Mouse (Mus musculus) ovary, postnatal 10 days (tissue): ENCODE measurements around the gene Gtf2h2.
"Not testable (repeated sequence)": the region's sequence is repeated elsewhere in the genome, so short reads cannot be mapped to it uniquely, and the experiment has no call there.

Source experiments
- DNase-seq: peaks from one replicate; pipeline ENCODE4 v3.0.0; 2022; ENCODE audit warnings: low spot score

Gtf2h2 gene

DNA sequence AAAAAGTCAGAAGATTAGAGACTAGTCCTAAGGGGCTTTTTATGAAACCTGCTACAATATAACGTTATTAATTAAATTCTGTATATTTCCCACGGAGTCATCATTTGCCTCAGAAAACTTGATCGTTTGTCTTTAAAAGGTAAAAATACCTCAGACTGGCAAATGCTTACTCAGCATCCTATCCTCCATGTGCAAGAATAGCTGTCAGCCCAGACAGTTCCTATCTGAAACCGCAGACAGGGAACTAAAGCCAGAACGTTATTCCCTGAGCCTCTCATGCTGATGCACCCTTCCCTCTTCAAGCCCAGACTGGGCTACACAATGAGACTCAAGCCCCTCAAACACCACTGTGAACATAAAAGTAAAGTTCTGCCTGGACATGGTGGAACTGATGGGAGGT is 2.0 kb downstream of the Gtf2h2 start:
- DNase-seq, result no peak

DNA sequence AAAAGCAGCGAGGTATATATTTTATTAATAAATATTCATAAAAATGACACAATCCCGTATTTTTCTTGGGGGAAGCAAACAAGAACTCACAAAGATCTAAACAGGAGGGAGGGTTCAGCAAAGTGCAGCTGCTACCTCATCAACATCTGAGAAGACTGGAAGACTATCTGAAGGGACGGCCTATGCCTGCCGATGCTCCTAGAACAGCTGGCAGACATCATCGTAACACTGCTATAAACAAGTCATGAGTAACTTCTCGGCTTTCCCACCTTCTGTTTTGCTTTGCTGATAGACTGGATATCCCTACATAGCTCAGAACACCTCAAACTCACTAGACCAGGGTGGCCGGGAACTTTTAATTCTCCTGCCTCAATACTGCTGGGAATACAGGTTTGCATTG is 8.8 kb downstream of the Gtf2h2 start:
- DNase-seq, result no peak

DNA sequence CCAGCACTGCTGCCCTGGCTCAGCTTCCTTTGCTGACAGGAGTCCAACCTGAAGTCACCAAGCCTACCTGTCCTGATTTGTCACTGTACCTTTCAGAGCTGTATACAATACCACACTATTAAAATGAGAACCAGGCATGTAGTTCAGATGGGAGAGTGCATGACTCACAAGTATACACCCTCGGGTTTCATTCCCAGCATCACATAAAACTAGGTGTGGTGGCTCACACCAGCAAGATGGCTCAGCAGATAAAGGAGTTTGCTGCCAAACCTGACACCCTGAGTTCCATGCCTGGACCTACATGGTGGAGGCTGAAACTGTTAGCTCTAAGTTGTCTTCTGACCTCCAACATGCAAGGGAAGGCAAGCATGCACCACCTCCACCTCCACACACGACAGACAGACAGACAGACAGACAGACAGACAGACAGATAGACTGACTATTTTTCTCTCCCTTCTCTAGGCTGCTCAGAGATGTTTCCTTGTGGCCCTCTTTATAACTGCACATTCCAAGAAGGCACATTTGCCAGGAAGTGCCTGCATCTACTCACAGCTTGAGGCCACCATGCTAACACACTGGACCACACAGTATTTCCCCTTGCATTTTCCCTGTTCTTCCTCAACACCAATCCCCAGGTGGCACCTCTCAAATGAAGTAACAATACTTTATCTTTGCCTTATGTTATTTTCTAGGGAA is 28.7 kb downstream of the Gtf2h2 start:
- no peak for DNase-seq

DNA sequence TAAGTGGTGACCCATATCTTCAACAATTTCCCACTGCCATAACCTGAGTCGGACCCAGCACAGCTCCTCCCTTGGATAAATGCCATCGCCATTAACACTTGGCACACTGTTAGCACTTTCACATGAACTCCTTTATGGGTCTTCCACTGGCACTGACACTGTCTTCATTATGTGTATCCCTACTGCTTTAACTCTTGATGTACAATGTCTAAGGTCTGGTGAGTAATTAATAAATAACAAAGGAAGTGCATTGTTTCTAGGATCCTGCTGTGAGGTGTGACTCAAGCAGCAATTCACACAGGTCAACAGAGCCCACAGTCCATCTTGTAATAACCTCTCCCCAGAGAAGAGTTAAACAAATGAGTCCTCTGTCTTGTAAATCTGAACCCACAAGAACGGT is 31.0 kb downstream of the Gtf2h2 start:
- DNase-seq, result no peak

DNA sequence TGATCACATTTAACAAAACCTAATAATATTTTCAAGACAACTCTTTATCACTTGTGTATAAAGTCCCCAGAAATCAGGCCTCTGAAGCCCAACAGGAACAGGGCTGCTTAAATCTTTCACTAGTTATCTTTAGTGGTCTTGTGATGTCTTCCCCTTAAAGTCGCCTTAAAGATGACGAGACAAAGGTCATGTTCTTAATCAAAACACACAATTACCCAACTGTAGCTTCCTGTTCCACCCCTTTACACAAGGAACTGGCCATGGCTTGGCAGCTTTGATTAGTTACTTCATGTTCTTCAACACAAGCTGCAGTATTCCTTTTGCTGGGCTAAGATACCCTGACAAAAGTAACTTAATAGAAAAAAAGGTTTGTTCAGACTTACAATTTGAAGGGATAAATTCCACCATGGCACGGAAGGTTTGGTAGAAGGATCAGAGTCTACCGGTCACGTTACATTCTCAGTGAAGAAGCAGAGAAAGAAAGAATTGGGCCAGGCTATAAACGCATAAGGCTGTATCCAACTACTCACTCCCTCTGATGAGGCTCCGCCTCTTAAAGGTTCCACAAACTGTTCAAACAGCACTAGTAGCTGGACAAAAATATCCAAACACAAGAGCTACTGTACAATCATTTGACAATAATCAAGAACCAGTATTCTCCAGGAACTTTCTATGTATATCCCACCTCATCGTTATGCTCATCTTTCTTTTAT is 39.8 kb downstream of the Gtf2h2 start, which contains the start of gene Naip1:
Gene Naip1, minus strand, starts transcription at position 455 of the 713 bp plus-strand sequence.
- not testable (repeated sequence) for DNase-seq

DNA sequence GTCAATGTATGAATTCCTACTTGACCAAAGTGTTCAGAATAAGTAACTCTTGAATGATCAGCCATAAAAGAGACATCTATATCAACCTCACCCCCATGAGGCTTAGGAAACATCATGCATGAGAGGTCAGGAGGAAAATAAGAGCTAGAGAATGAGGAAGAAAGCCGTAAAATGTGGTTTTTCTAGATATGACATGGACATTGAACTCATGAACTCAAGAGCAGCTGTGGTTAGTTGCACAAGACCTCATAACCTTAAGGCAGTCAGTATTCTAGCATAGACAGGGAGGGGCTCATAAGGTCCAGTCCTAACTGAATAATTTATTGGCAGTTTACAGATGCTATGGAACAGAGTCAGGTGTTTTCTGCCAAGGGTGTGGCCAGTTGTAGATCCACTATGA is 42.9 kb downstream of the Gtf2h2 start:
- no peak for DNase-seq

DNA sequence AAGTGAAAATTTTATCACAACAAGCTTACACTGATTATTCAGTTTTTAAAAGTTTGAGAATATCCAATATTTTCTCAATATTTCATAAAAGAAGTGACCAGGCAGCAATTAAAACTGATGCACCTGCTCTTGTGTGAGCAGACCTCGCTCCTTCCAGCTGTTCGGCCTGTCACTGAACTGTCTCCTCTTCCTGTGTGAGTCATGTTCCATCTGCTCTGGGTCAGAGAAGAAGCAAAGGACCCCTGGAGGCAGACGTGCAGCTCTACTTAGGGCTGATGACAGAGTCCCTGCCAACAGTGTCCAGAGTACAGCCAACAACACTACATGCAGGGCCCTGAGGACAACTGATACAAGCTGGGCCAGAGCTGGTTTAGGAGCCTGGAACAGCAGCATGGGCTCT is 52.3 kb downstream of the Gtf2h2 start:
- DNase-seq, result no peak

DNA sequence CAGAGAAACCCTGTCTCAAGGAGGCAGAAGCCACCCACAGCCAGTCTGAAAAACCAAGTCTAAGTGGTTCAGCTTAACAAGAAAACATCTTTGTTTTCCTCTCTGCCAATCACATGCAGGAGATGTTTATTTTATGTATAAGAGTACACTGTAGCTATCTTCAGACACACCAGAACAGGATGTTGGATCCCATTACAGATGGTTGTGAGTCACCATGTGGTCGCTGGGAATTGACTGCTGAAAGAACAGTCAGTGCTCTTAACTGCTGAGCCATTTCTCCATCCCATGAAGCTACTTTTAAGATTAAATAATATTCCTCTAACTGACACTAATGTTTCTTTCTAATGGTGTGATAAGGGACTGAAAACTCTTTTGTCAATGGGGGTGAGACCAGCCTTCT is 53.7 kb downstream of the Gtf2h2 start:
- DNase-seq, result no peak

DNA sequence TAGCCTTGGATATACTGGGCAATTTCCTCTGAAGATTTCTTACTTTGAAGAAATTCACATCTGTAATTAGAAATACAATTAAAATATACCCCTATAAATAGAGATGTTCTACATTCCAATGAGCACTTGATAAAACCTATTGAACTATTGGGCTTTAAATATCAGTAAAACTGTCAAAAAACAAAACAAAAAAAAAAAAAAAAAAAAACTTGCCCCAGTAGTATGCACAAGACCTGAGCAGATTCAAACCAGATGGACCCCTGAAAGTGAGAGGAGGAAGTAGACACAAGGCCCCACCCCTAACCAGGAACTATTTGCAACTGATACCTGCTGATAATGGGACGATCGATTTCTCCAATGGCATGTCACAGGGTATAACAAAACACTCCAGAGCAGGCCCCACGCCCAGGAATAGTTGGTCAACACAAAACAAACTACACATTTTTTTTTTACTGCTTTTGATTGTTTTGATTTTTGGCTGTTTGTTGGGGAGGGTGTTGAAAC is 55.0 kb downstream of the Gtf2h2 start:
- no peak for DNase-seq

DNA sequence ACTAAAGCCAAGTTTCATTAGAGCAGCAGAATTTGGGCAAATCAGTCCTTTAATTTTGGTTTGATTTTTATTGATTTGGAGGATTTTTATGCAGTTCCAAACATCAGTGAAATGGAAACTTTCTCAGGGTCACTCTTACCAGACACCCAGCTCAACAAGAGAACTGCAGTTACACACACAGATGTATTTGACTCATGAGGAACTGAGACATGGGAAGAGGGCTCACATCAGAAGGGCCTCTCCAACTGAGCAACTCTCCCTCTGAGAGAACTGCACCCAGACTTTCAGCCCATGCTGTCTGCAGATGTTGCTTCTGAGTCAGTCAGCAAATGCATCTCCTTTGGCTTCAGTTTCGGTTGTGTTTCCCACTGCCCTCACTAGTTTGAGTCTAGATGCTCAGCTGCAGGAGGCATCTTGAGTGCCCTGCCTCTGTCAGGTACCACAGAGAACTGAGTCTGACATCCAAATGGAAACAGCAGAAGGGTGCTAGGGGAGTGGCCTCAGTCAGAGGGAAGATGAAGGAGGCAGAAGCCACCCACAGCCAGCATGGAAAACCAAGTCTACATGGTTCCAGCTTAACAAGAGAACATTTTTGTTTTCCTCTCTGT is 55.7 kb downstream of the Gtf2h2 start:
- not testable (repeated sequence) for DNase-seq

DNA sequence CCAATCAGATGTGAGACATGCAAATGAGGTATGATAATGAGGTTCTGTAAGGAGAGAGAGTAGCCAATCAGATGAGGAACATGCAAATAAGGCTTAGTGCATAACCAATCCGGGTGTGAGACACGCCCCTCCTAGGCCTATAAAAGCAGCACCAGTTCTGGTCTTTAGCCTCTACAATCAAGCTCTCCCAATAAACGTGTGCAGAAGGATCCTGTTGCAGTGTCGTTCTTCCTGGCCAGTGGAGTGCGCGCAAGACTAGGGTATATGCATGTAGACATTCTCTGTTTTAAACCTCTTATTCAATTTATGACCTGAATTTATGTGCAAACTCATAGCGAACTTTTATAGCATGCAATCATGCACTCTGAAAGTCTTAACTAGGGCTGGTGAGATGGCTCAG is 72.4 kb downstream of the Gtf2h2 start:
- DNase-seq, result not testable (repeated sequence)

DNA sequence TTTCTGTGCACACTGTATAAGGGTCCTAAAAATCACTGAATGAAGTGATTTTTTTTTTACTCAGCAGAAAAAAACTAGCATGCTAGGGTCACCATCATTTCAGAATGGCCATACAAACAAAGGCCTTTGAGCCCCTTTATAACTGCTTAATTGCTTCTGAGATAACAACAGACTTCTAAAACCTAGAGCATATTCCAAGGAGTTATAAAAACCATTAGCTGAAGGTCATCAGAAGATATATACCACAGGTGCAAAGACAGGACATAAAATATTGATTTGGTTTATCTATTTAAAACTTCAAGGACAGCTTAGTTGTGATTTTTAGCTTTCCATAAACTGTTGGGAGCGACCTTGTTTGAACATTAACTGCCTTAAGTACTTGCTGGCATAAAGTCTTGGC is 78.0 kb downstream of the Gtf2h2 start:
- no peak for DNase-seq
